Mouse (Mus musculus): ENCODE measurements around the gene Ropn1.

Ropn1 gene

GRCm38 (mm10) chr16:34690334-34691144 lies 40.8 kb downstream of the Ropn1 start, which contains the start of gene Ccdc14:
TSS of gene Ccdc14 (plus strand) at chr16:34690616.
- in situ Hi-C loops (cut with MboI, MseI), result loop anchor here (25.0 kb wide), 1 partner anchor 1247 kb away; the partner anchor contains the start of genes Dtx3l and Parp9

- in situ Hi-C loops (cut with MboI, MseI), result loop anchor here (25.0 kb wide), 1 partner anchor 1246 kb away; the partner anchor contains the start of genes Dtx3l and Parp9
Measured at GRCm38 (mm10) chr16:34691156-34691555, 41.4 kb downstream of the Ropn1 start.

- in situ Hi-C loops (cut with MboI, MseI), result loop anchor here (25.0 kb wide), 1 partner anchor 1243 kb away; the partner anchor contains the start of genes Dtx3l and Parp9
Measured at GRCm38 (mm10) chr16:34694477-34694876, 44.8 kb downstream of the Ropn1 start.

GRCm38 (mm10) chr16:34698721-34699120 lies 49.0 kb downstream of the Ropn1 start:
- in situ Hi-C loops (cut with MboI, MseI), result loop anchor here (25.0 kb wide), 1 partner anchor 1239 kb away; the partner anchor contains the start of genes Dtx3l and Parp9

GRCm38 (mm10) chr16:34700165-34700827 lies 50.6 kb downstream of the Ropn1 start:
- in situ Hi-C loops (cut with MboI, MseI), result loop anchor here (5.0 kb wide), 1 partner anchor 33 kb away; no protein-coding TSS in a partner anchor

- in situ Hi-C loops (cut with MboI, MseI), result loop anchor here (5.0 kb wide), 1 partner anchor 34 kb away; no protein-coding TSS in a partner anchor
Measured at GRCm38 (mm10) chr16:34700828-34701216, 51.1 kb downstream of the Ropn1 start.

- in situ Hi-C loops (cut with MboI, MseI), result no loop called here
Measured at GRCm38 (mm10) chr16:34706019-34706418, 56.3 kb downstream of the Ropn1 start.

- in situ Hi-C loops (cut with MboI, MseI), result no loop called here
Measured at GRCm38 (mm10) chr16:34706487-34706946, 56.8 kb downstream of the Ropn1 start.

- in situ Hi-C loops (cut with MboI, MseI), result no loop called here
Measured at GRCm38 (mm10) chr16:34711481-34711880, 61.8 kb downstream of the Ropn1 start.

GRCm38 (mm10) chr16:34725156-34725555 lies 75.4 kb downstream of the Ropn1 start:
- in situ Hi-C loops (cut with MboI, MseI), result no loop called here
